Mouse (Mus musculus) olfactory bulb, adult 2 months (tissue): ENCODE measurements around the gene Gapt.

Experiments used
- CTCF ChIP-seq: fragments of 200-500 bp; IDR thresholded peaks from 2 replicates; pipeline ENCODE4 v1.5.1; 2012; ENCODE audit warnings: low read depth, mild to moderate bottlenecking, low read length, moderate library complexity; ENCODE audit not compliant: insufficient read depth
- POLR2A ChIP-seq: fragments of 200-500 bp; IDR thresholded peaks from 2 replicates; pipeline ENCODE4 v1.6.1; 2012; ENCODE audit warnings: mild to moderate bottlenecking, low read depth, low read length, moderate library complexity; ENCODE audit not compliant: insufficient read depth

GRCm38 (mm10) chr13:110392210-110392609 is 35.2 kb upstream of the Gapt start:
- TF ChIP-seq CTCF, result no peak
- no peak for TF ChIP-seq POLR2A
